ENCODE assay signal across 10 mouse cellular contexts in genomic region chr5:67011043-67011870, GRCm38 (mm10).
DNase-seq lines count a peak whose midpoint lies in the region; ATAC-seq lines count a peak whose summit lies in the region.
"Had no signal": no experiment of that assay in that cellular context is flagged by ENCODE, and none has a peak within 500 bp of the region (broad histone marks: within the 10 kb centered on the region; RNA-seq: fewer than 3 reads in every experiment).

No protein-coding gene starts in this region.

- H3K36me3 ChIP-seq in heart, embryonic 10.5 days, result peaks cover 6% of the 10 kb centered on the region; the same call in 1 of the 2 replicates
- no peaks in the 10 kb centered on the region for H3K36me3 ChIP-seq in intestine, embryonic 16.5 days (ENCODE audit: control insufficient read depth, insufficient read depth, low read length)

- H3K4me2 ChIP-seq in intestine, embryonic 16.5 days (ENCODE audit: low read depth, low read length), result no peak overlapping the region

- peak; percentile 90 for ATAC-seq in cerebellum, adult (ENCODE audit: insufficient number of reproducible peaks, low FRiP score, low TSS enrichment)
- no peak for ATAC-seq in intestine, embryonic 16.5 days

- peak; percentile 97 for DNase-seq in heart, adult 11 months
- no peak for DNase-seq in heart, embryonic 10.5 days (ENCODE audit: low spot score)
- DNase-seq in 3T3-L1 (ENCODE audit: low read depth, low spot score), result peak; percentile 31
- peak; percentile 71 for DNase-seq in gastrocnemius, postnatal 25 days
- DNase-seq in left cerebral cortex, postnatal 10 days (ENCODE audit: extremely low spot score in 1 of 2, low spot score in 2 of 2), result no peak
- no peak for DNase-seq in retina, embryonic 14.5 days (ENCODE audit: low spot score)

- no peaks in the 10 kb centered on the region for H3K4me1 ChIP-seq in heart, embryonic 10.5 days
- H3K4me1 ChIP-seq in intestine, embryonic 16.5 days (ENCODE audit: control insufficient read depth, insufficient read depth, low read length), result no peaks in the 10 kb centered on the region

- intact Hi-C loops in left cerebral cortex, postnatal 10 days (cut with DNase I), result no loop called here

- peaks cover 51% of the 10 kb centered on the region for H3K27me3 ChIP-seq in heart, embryonic 10.5 days (ENCODE audit: insufficient read depth, poor library complexity, severe bottlenecking)
- no peaks in the 10 kb centered on the region for H3K27me3 ChIP-seq in intestine, embryonic 16.5 days (replicated peaks; ENCODE audit: control insufficient read depth, insufficient read depth, low read length)

- H3K27ac ChIP-seq in heart, embryonic 10.5 days, result no peak overlapping the region
- no peak overlapping the region for H3K27ac ChIP-seq in intestine, embryonic 16.5 days (ENCODE audit: low read length)
- H3K27ac ChIP-seq: macrophage; stomach, postnatal 0 days had no signal

- H3K9me3 ChIP-seq in heart, embryonic 10.5 days, result no peaks in the 10 kb centered on the region
- H3K9me3 ChIP-seq in intestine, embryonic 16.5 days (ENCODE audit: control insufficient read depth, low read length), result no peaks in the 10 kb centered on the region

- no peak overlapping the region for H3K4me3 ChIP-seq in heart, embryonic 10.5 days
- H3K4me3 ChIP-seq in intestine, embryonic 16.5 days (ENCODE audit: low read length), result no peak overlapping the region

- H3K9ac ChIP-seq in intestine, embryonic 16.5 days (ENCODE audit: low read depth, low read length), result no peak overlapping the region

- WGBS in heart, embryonic 10.5 days, result 83% methylated on average over 16 of the region's 16 CpGs
- 89% methylated on average over 16 of the region's 16 CpGs for WGBS in intestine, embryonic 16.5 days

Comparison
In these comparisons a context has a peak if more than half of its experiments do, and no peak if none do; other contexts are left out.
1. DNase-seq: peak in heart, adult 11 months (single experiment), 3T3-L1 (single experiment) and gastrocnemius, postnatal 25 days (single experiment); none in heart, embryonic 10.5 days (single experiment), left cerebral cortex, postnatal 10 days (0 of 2) and retina, embryonic 14.5 days (single experiment).